Mouse (Mus musculus): ENCODE measurements around the gene Pstk.
"Not testable (repeated sequence)": the region's sequence is repeated elsewhere in the genome, so short reads cannot be mapped to it uniquely, and the experiment has no call there.

Gene Pstk

GRCm38 (mm10) chr7:131370648-131371469, at the start of gene Pstk:
Pstk (plus strand) TSS chr7:131371141.
- DNase-seq (ENCODE audit: low read depth, low spot score) = peak; percentile 81

GRCm38 (mm10) chr7:131322192-131322591, 48.7 kb upstream of the Pstk start, which contains the start of gene Cuzd1:
Cuzd1 (minus strand) TSS chr7:131322292.
- DNase-seq (ENCODE audit: low read depth, low spot score) = no peak

GRCm38 (mm10) chr7:131327054-131327453, 43.9 kb upstream of the Pstk start:
- no peak for DNase-seq (ENCODE audit: low read depth, low spot score)

GRCm38 (mm10) chr7:131329416-131329815, 41.5 kb upstream of the Pstk start, which contains the start of gene Fam24b:
Fam24b (minus strand) TSS chr7:131329516.
- DNase-seq (ENCODE audit: low read depth, low spot score) = no peak

GRCm38 (mm10) chr7:131331688-131332087, 39.3 kb upstream of the Pstk start:
- DNase-seq (ENCODE audit: low read depth, low spot score) = no peak

GRCm38 (mm10) chr7:131333564-131333963, 37.4 kb upstream of the Pstk start, which contains the start of gene Fam24a:
Fam24a (plus strand) TSS chr7:131333864.
- no peak for DNase-seq (ENCODE audit: low read depth, low spot score)

GRCm38 (mm10) chr7:131337502-131338068, 33.4 kb upstream of the Pstk start:
- no peak for DNase-seq (ENCODE audit: low read depth, low spot score)

GRCm38 (mm10) chr7:131345856-131346541, 24.9 kb upstream of the Pstk start:
- no peak for DNase-seq (ENCODE audit: low read depth, low spot score)

GRCm38 (mm10) chr7:131356105-131356504, 14.8 kb upstream of the Pstk start:
- DNase-seq (ENCODE audit: low read depth, low spot score) = no peak

- DNase-seq (ENCODE audit: low read depth, low spot score) = no peak
These were observed 8.7 kb upstream of the Pstk start for GRCm38 (mm10) chr7:131362269-131362614.

- peak; percentile 97 for DNase-seq (ENCODE audit: low read depth, low spot score)
These were observed 8.2 kb upstream of the Pstk start, which contains the start of gene 2310057M21Rik for GRCm38 (mm10) chr7:131362615-131363300. 2310057M21Rik (minus strand) TSS chr7:131362759.

GRCm38 (mm10) chr7:131364131-131364530, 6.8 kb upstream of the Pstk start:
- DNase-seq (ENCODE audit: low read depth, low spot score) = no peak

- DNase-seq (ENCODE audit: low read depth, low spot score) = no peak
These were observed 524 bp downstream of the Pstk start for GRCm38 (mm10) chr7:131371470-131371860.

- no peak for DNase-seq (ENCODE audit: low read depth, low spot score)
These were observed 1.1 kb downstream of the Pstk start for GRCm38 (mm10) chr7:131371880-131372651.

GRCm38 (mm10) chr7:131391761-131392160, 20.8 kb downstream of the Pstk start:
- not testable (repeated sequence) for DNase-seq (ENCODE audit: low read depth, low spot score)

GRCm38 (mm10) chr7:131409321-131409987, 38.5 kb downstream of the Pstk start:
- no peak for DNase-seq (ENCODE audit: low read depth, low spot score)

GRCm38 (mm10) chr7:131409988-131410385, 39.0 kb downstream of the Pstk start:
- peak; percentile 11 for DNase-seq (ENCODE audit: low read depth, low spot score)

GRCm38 (mm10) chr7:131410416-131411058, 39.6 kb downstream of the Pstk start, which contains the start of the genes Ikzf5 and Acadsb:
Ikzf5 (minus strand) TSS chr7:131410521.
Acadsb (plus strand) TSS chr7:131410601.
- peak; percentile 98 for DNase-seq (ENCODE audit: low read depth, low spot score)

GRCm38 (mm10) chr7:131411221-131411940, 40.4 kb downstream of the Pstk start:
- no peak for DNase-seq (ENCODE audit: low read depth, low spot score)
